Mouse (Mus musculus): ENCODE measurements around the gene Ska3. TPM values are rescaled to one million over a fixed set of nuclear protein-coding genes. Genes with fewer than 3 reads are reported as not detected.

The Ska3 gene
- polyA plus RNA-seq, 1 experiment from 2014 or later, result 8.0 TPM

DNA sequence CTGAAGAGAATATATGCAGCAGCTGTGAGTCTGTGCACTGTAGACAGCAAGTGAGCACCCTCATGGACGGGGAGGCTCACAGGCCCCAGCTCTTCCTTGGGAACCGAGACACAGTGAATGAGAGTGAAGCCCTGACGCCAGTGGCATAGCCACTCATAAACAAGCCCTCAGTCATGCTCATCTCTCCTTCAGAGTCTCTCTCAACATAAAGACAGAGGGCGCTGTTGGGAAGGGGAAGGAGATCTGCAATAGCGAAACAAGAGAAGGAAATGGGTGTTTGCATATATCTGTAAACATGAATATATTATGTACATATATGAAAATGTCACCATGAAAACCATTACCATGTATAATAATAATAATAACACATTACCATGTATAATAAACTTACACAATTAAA lies 17.4 kb downstream of the Ska3 start:
- no peaks in the 10 kb centered on the region for H3K4me1 ChIP-seq (ENCODE audit: control insufficient read depth, insufficient read depth, low read depth, low read length)
- ATAC-seq, result no peak
- no peak overlapping the region for H3K4me2 ChIP-seq (ENCODE audit: low read length)
- no peak overlapping the region for H3K4me3 ChIP-seq (ENCODE audit: low read length)
- H3K27me3 ChIP-seq (replicated peaks; ENCODE audit: control insufficient read depth, insufficient read depth, low read length), result no peaks in the 10 kb centered on the region
- no peaks in the 10 kb centered on the region for H3K9me3 ChIP-seq (ENCODE audit: control insufficient read depth, low read length)
- peaks cover 26% of the 10 kb centered on the region for H3K36me3 ChIP-seq (ENCODE audit: control insufficient read depth, insufficient read depth, low read length)
- no peak overlapping the region for H3K9ac ChIP-seq (ENCODE audit: low read depth, low read length)
- no peak overlapping the region for H3K27ac ChIP-seq (ENCODE audit: low read depth, low read length)
- 73% methylated on average over 5 of the region's 5 CpGs for WGBS

DNA sequence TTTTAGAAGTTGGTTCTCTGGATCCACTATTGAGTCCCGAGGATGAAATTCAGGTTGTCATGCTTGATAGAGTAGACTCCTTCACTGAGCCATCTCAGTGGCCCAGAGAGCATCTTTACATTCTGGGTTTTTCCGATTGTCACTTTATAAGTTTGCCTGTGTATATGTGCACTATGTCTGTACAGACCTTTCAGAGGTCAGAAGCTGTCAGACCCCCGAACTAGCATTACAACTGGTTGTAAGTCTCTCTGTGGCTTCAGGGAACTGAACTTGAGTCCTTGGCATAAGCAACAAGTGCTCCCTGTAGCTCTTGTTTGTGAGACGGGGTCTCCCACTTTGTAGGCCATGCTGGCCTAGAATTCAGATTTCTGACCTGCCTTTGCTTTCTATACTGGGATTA lies 22.3 kb downstream of the Ska3 start:
- no peaks in the 10 kb centered on the region for H3K9me3 ChIP-seq (ENCODE audit: control insufficient read depth, low read length)
- ATAC-seq, result no peak
- no peak overlapping the region for H3K27ac ChIP-seq (ENCODE audit: low read depth, low read length)
- WGBS, result 91% methylated on average over 4 of the region's 4 CpGs
- peaks cover 19% of the 10 kb centered on the region for H3K4me1 ChIP-seq (ENCODE audit: control insufficient read depth, insufficient read depth, low read depth, low read length)
- peaks cover 30% of the 10 kb centered on the region for H3K36me3 ChIP-seq (ENCODE audit: control insufficient read depth, insufficient read depth, low read length)
- H3K4me2 ChIP-seq (ENCODE audit: low read length), result no peak overlapping the region
- H3K9ac ChIP-seq (ENCODE audit: low read depth, low read length), result no peak overlapping the region
- H3K4me3 ChIP-seq (ENCODE audit: low read length), result no peak overlapping the region
- H3K27me3 ChIP-seq (replicated peaks; ENCODE audit: control insufficient read depth, insufficient read depth, low read length), result no peaks in the 10 kb centered on the region

GRCm38 (mm10) chr14:57797991-57798931 lies 27.7 kb downstream of the Ska3 start, which contains the start of gene Sap18:
Sap18 (plus strand) TSS chr14:57798180.
- under 1% methylated on average over 89 of the region's 99 CpGs for WGBS
- peaks cover 19% of the 10 kb centered on the region for H3K4me1 ChIP-seq (ENCODE audit: control insufficient read depth, insufficient read depth, low read depth, low read length)
- peak within 1 kb of the TSS; percentile 84 for H3K9ac ChIP-seq (ENCODE audit: low read depth, low read length)
- peak within 1 kb of the TSS; percentile 85 for H3K4me3 ChIP-seq (ENCODE audit: low read length)
- no peaks in the 10 kb centered on the region for H3K9me3 ChIP-seq (ENCODE audit: control insufficient read depth, low read length)
- peak; percentile 99 for ATAC-seq
- H3K36me3 ChIP-seq (ENCODE audit: control insufficient read depth, insufficient read depth, low read length), result peaks cover 7% of the 10 kb centered on the region; the same call in 1 of the 2 replicates
- peak within 1 kb of the TSS; percentile 86 for H3K27ac ChIP-seq (ENCODE audit: low read depth, low read length)
- no peaks in the 10 kb centered on the region for H3K27me3 ChIP-seq (replicated peaks; ENCODE audit: control insufficient read depth, insufficient read depth, low read length)
- peak within 1 kb of the TSS; percentile 85 for H3K4me2 ChIP-seq (ENCODE audit: low read length)

- no peak; the same call in 1 of the 2 replicates for ATAC-seq
- H3K4me2 ChIP-seq (ENCODE audit: low read length), result peak overlapping the region; percentile 81
Measured at GRCm38 (mm10) chr14:57797551-57797950, 28.4 kb downstream of the Ska3 start.

DNA sequence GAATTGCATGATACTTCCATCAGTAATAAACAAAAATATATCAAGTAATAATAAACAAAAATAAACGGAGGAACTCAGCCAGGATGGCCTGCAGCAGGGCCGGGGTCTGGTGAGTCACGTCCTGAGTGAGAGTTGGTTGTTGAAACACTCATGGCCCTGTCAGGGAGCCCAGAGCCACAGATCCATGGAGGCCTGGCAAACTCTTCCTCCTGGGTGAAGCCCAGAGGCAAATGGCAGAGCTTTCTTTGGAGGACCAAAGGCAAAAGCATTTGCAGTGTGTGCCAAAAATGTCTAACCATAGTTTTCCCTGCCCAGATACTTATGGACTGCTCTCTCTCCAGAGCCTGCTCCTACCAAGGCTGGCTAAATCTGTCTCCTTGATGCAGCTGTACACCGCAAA lies 34.8 kb downstream of the Ska3 start:
- Histone ChIP-seq H3K36me3 (ENCODE audit: control insufficient read depth, insufficient read depth, low read length) (no peaks in the 10 kb centered on the region), H3K9me3 (ENCODE audit: control insufficient read depth, low read length) (no peaks in the 10 kb centered on the region), H3K4me2 (ENCODE audit: low read length) (no peak overlapping the region), H3K4me3 (ENCODE audit: low read length) (no peak overlapping the region), H3K9ac (ENCODE audit: low read depth, low read length) (no peak overlapping the region), H3K27ac (ENCODE audit: low read depth, low read length) (no peak overlapping the region), H3K27me3 (replicated peaks; ENCODE audit: control insufficient read depth, insufficient read depth, low read length) (no peaks in the 10 kb centered on the region), H3K4me1 (ENCODE audit: control insufficient read depth, insufficient read depth, low read depth, low read length) (no peaks in the 10 kb centered on the region)
- 88% methylated on average over 4 of the region's 4 CpGs for WGBS
- ATAC-seq, result no peak

More at GRCm38 (mm10) chr14:57797551-57797950, 28.4 kb downstream of the Ska3 start:
- Histone ChIP-seq H3K27me3 (replicated peaks; ENCODE audit: control insufficient read depth, insufficient read depth, low read length) (no peaks in the 10 kb centered on the region), H3K9me3 (ENCODE audit: control insufficient read depth, low read length) (no peaks in the 10 kb centered on the region), H3K4me1 (ENCODE audit: control insufficient read depth, insufficient read depth, low read depth, low read length) (peaks cover 19% of the 10 kb centered on the region), H3K36me3 (ENCODE audit: control insufficient read depth, insufficient read depth, low read length) (peaks cover 1% of the 10 kb centered on the region; the same call in 1 of the 2 replicates), H3K27ac (ENCODE audit: low read depth, low read length) (peak overlapping the region; percentile 86), H3K4me3 (ENCODE audit: low read length) (peak overlapping the region; percentile 85), H3K9ac (ENCODE audit: low read depth, low read length) (peak overlapping the region; percentile 63; the same call in 1 of the 2 replicates)
- 11% methylated on average over 7 of the region's 7 CpGs for WGBS

DNA sequence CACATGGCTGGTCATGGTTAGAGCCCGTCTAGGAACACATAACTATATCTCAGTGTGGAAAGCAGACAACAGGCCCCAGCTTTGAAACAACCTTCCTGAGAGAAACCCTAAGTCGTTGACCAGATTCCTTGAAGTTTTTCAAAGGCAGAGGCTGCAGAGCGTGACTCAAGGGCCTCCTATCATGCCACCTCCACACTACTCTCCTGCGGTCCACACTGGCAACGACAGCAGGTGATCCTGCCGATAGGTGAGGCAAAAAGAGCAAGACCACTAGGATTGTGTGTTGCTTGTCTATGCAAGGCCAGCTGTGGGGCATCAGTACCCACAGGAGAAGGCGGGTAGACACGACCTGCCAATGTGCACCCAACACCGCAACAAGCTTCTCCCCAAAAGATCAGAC lies 36.2 kb downstream of the Ska3 start:
- H3K4me2 ChIP-seq (ENCODE audit: low read length), result no peak overlapping the region
- H3K36me3 ChIP-seq (ENCODE audit: control insufficient read depth, insufficient read depth, low read length), result no peaks in the 10 kb centered on the region
- H3K9ac ChIP-seq (ENCODE audit: low read depth, low read length), result no peak overlapping the region
- H3K4me3 ChIP-seq (ENCODE audit: low read length), result no peak overlapping the region
- no peaks in the 10 kb centered on the region for H3K9me3 ChIP-seq (ENCODE audit: control insufficient read depth, low read length)
- no peak for ATAC-seq
- no peak overlapping the region for H3K27ac ChIP-seq (ENCODE audit: low read depth, low read length)
- 94% methylated on average over 9 of the region's 9 CpGs for WGBS
- no peaks in the 10 kb centered on the region for H3K4me1 ChIP-seq (ENCODE audit: control insufficient read depth, insufficient read depth, low read depth, low read length)
- H3K27me3 ChIP-seq (replicated peaks; ENCODE audit: control insufficient read depth, insufficient read depth, low read length), result no peaks in the 10 kb centered on the region

GRCm38 (mm10) chr14:57789311-57789710 lies 36.7 kb downstream of the Ska3 start:
- H3K9me3 ChIP-seq (ENCODE audit: control insufficient read depth, low read length), result no peaks in the 10 kb centered on the region
- H3K4me2 ChIP-seq (ENCODE audit: low read length), result no peak overlapping the region
- no peak for ATAC-seq
- no peaks in the 10 kb centered on the region for H3K36me3 ChIP-seq (ENCODE audit: control insufficient read depth, insufficient read depth, low read length)
- H3K27ac ChIP-seq (ENCODE audit: low read depth, low read length), result no peak overlapping the region
- no peak overlapping the region for H3K4me3 ChIP-seq (ENCODE audit: low read length)
- H3K9ac ChIP-seq (ENCODE audit: low read depth, low read length), result no peak overlapping the region
- H3K27me3 ChIP-seq (replicated peaks; ENCODE audit: control insufficient read depth, insufficient read depth, low read length), result no peaks in the 10 kb centered on the region
- 80% methylated on average over 2 of the region's 2 CpGs for WGBS
- H3K4me1 ChIP-seq (ENCODE audit: control insufficient read depth, insufficient read depth, low read depth, low read length), result no peaks in the 10 kb centered on the region

- no peak overlapping the region for H3K9ac ChIP-seq (ENCODE audit: low read depth, low read length)
- no peaks in the 10 kb centered on the region for H3K27me3 ChIP-seq (replicated peaks; ENCODE audit: control insufficient read depth, insufficient read depth, low read length)
- H3K4me3 ChIP-seq (ENCODE audit: low read length), result no peak overlapping the region
- H3K9me3 ChIP-seq (ENCODE audit: control insufficient read depth, low read length), result no peaks in the 10 kb centered on the region
- no peak overlapping the region for H3K4me2 ChIP-seq (ENCODE audit: low read length)
- WGBS, result 80% methylated on average over 4 of the region's 4 CpGs
- no peaks in the 10 kb centered on the region for H3K4me1 ChIP-seq (ENCODE audit: control insufficient read depth, insufficient read depth, low read depth, low read length)
- H3K36me3 ChIP-seq (ENCODE audit: control insufficient read depth, insufficient read depth, low read length), result no peaks in the 10 kb centered on the region
- no peak overlapping the region for H3K27ac ChIP-seq (ENCODE audit: low read depth, low read length)
- ATAC-seq, result no peak
Measured at GRCm38 (mm10) chr14:57787406-57787805, 38.6 kb downstream of the Ska3 start.

GRCm38 (mm10) chr14:57772157-57772815 lies 53.7 kb downstream of the Ska3 start:
- WGBS, result 84% methylated on average over 6 of the region's 6 CpGs
- Histone ChIP-seq H3K4me1 (ENCODE audit: control insufficient read depth, insufficient read depth, low read depth, low read length) (no peaks in the 10 kb centered on the region), H3K9me3 (ENCODE audit: control insufficient read depth, low read length) (peaks cover 2% of the 10 kb centered on the region; the same call in 1 of the 2 replicates), H3K9ac (ENCODE audit: low read depth, low read length) (no peak overlapping the region), H3K4me3 (ENCODE audit: low read length) (no peak overlapping the region), H3K27ac (ENCODE audit: low read depth, low read length) (no peak overlapping the region), H3K4me2 (ENCODE audit: low read length) (no peak overlapping the region), H3K27me3 (replicated peaks; ENCODE audit: control insufficient read depth, insufficient read depth, low read length) (no peaks in the 10 kb centered on the region), H3K36me3 (ENCODE audit: control insufficient read depth, insufficient read depth, low read length) (no peaks in the 10 kb centered on the region)
- ATAC-seq, result no peak
